Comparison of ENCODE assay signal across 8 mouse cellular contexts in the genomic region with DNA sequence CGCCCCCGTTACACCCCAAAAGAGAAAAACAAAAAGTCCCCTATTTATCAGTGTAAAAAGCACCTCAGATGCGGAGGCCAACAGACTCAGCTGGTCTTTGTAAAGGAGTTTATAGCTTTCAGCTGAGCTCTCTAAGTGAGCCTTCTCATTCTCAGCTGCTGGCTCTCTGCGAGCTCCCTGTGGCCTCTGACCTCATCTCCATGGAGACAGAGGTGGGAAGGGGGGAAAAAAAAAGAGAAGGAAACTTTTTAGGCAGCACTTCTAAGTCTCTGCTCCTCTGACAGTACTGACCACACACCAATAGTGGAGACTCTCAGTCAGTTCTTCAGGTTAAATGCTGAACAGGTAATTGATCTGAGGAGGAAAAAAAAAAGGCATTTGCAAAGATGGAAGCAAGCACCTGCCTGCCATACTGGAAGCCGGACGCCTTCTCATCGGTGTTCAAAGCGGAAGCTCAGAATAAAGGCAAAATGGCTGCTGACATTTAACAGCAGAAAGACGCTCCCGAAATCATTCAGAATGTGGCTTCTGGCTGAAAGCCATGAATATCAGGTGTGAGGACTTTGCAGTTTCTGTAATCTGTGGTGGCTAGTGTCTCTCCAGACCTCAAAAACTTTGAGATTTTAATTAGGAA. TPM values are rescaled to one million over a fixed set of nuclear protein-coding genes. Genes with fewer than 3 reads are reported as not detected.
A peak's percentile ranks its signal among the peaks of the same experiment; 100 is the strongest.
DNase-seq lines count a peak whose midpoint lies in the region; ATAC-seq lines count a peak whose summit lies in the region.
"Had no signal": no experiment of that assay in that cellular context is flagged by ENCODE, and none has a peak within 500 bp of the region (broad histone marks: within the 10 kb centered on the region; RNA-seq: fewer than 3 reads in every experiment).

No protein-coding gene starts in this region.

- H3K4me1 ChIP-seq in forebrain, embryonic 14.5 days (ENCODE audit: control insufficient read depth, insufficient read depth, low read length) = peaks cover 2% of the 10 kb centered on the region; the same call in 1 of the 2 replicates
- peaks cover 24% of the 10 kb centered on the region for H3K4me1 ChIP-seq in limb, embryonic 10.5 days
- H3K4me1 ChIP-seq: heart, embryonic 15.5 days had no signal

- no peaks in the 10 kb centered on the region for H3K27me3 ChIP-seq in forebrain, embryonic 14.5 days (replicated peaks; ENCODE audit: control insufficient read depth, insufficient read depth, low read length)
- peaks cover 5% of the 10 kb centered on the region; the same call in 1 of the 2 replicates for H3K27me3 ChIP-seq in limb, embryonic 10.5 days (ENCODE audit: low read depth, poor library complexity, severe bottlenecking)
- H3K27me3 ChIP-seq: heart, embryonic 15.5 days had no signal

- WGBS in forebrain, embryonic 14.5 days = 13% methylated on average over 10 of the region's 10 CpGs
- WGBS in limb, embryonic 10.5 days = 28% methylated on average over 10 of the region's 10 CpGs

- H3K36me3 ChIP-seq in forebrain, embryonic 14.5 days (ENCODE audit: control insufficient read depth, insufficient read depth, low read length) = no peaks in the 10 kb centered on the region
- no peaks in the 10 kb centered on the region for H3K36me3 ChIP-seq in limb, embryonic 10.5 days
- H3K36me3 ChIP-seq: heart, embryonic 15.5 days had no signal

- no peak overlapping the region for H3K27ac ChIP-seq in forebrain, embryonic 14.5 days (ENCODE audit: low read depth, low read length)
- peak overlapping the region; percentile 72 for H3K27ac ChIP-seq in limb, embryonic 10.5 days
- H3K27ac ChIP-seq: heart, embryonic 15.5 days had no signal

- H3K4me3 ChIP-seq in forebrain, embryonic 14.5 days (ENCODE audit: low read depth, low read length) = no peak overlapping the region
- peak overlapping the region; percentile 21; the same call in 1 of the 2 replicates for H3K4me3 ChIP-seq in limb, embryonic 10.5 days
- H3K4me3 ChIP-seq: heart, embryonic 15.5 days had no signal

- peak; percentile 67 for ATAC-seq in forebrain, embryonic 14.5 days
- no peak for ATAC-seq in inflammation-experienced regulatory T-cells, adult 6 months

- H3K9me3 ChIP-seq in forebrain, embryonic 14.5 days (replicated peaks; ENCODE audit: control insufficient read depth, low read length) = no peaks in the 10 kb centered on the region
- H3K9me3 ChIP-seq in limb, embryonic 10.5 days (replicated peaks) = no peaks in the 10 kb centered on the region
- H3K9me3 ChIP-seq: heart, embryonic 15.5 days had no signal

- peak; percentile 4 for DNase-seq in right cerebral cortex, postnatal 4 days
- no peak for DNase-seq in right cerebral cortex, adult 2 months (ENCODE audit: low spot score in 2 of 2)
- peak; percentile 65 for DNase-seq in forebrain, embryonic 14.5 days (ENCODE audit: low spot score)
- DNase-seq in limb, embryonic 10.5 days (ENCODE audit: low spot score) = peak; percentile 63
- DNase-seq in retina, embryonic 14.5 days (ENCODE audit: low spot score) = peak; percentile 66
- DNase-seq in MN1 (ENCODE audit: low spot score) = no peak

- H3K4me2 ChIP-seq in forebrain, embryonic 14.5 days (ENCODE audit: low read length) = no peak overlapping the region
- H3K4me2 ChIP-seq: heart, embryonic 15.5 days had no signal

- H3K9ac ChIP-seq in forebrain, embryonic 14.5 days (ENCODE audit: low read length) = no peak overlapping the region
- H3K9ac ChIP-seq: heart, embryonic 15.5 days had no signal

RNA-seq across cellular contexts. Expression of a gene that starts 45.4 kb away (rescaled TPM):
- 26.8 and 41.6 TPM in 2 replicates for polyA plus RNA-seq in forebrain, embryonic 14.5 days (2014; fragmentation: Nextera tagmentation; extraction: Ambion mirVana)
- polyA plus RNA-seq in limb, embryonic 10.5 days (2016; fragmentation: Nextera tagmentation; extraction: Ambion mirVana) = 9.8 and 13.9 TPM in 2 replicates
- polyA plus RNA-seq in inflammation-experienced regulatory T-cells, adult 6 months (2017; shearing (Covaris generic)) = 10 to 100 TPM; 78.0 to 94.8 (median 90.1) TPM

Comparison
In these comparisons a context has a peak if more than half of its experiments do, and no peak if none do; other contexts are left out.
1. DNase-seq: peak in right cerebral cortex, postnatal 4 days (single experiment), forebrain, embryonic 14.5 days (single experiment), limb, embryonic 10.5 days (single experiment) and retina, embryonic 14.5 days (single experiment); none in right cerebral cortex, adult 2 months (0 of 2) and MN1 (single experiment).